Mouse (Mus musculus) E14TG2a.4 (cell line): ENCODE data around the gene Ap3d1.

Experiments
- H3K27me3 ChIP-seq: 2 replicates; pipeline ENCODE4 v1.6.1; 2014; ENCODE audit warnings: low read length, control low read depth; ENCODE audit not compliant: insufficient read depth
- H3K36me3 ChIP-seq: 2 replicates; pipeline ENCODE4 v1.6.1; 2014; ENCODE audit warnings: low read length, control low read depth; ENCODE audit not compliant: insufficient read depth
- H3K4me1 ChIP-seq: replicated peaks from 2 replicates; pipeline ENCODE4 v1.6.1; 2014; ENCODE audit warnings: low read depth, low read length, control low read depth
- H3K4me3 ChIP-seq: replicated peaks from 2 replicates; pipeline ENCODE4 v1.5.1; 2014; ENCODE audit warnings: mild to moderate bottlenecking, low read length
- H3K9me3 ChIP-seq: 2 replicates; pipeline ENCODE4 v1.6.1; 2014; ENCODE audit warnings: low read length, control low read depth
- CTCF ChIP-seq: conservative IDR thresholded peaks from 2 replicates; pipeline ENCODE4 v1.5.1; 2014; ENCODE audit warnings: low read length
- NANOG ChIP-seq: IDR thresholded peaks from 2 replicates; pipeline ENCODE4 v1.6.1; 2014; ENCODE audit warnings: borderline replicate concordance, low read length, mixed read lengths
- POU5F1 ChIP-seq: IDR thresholded peaks from 2 replicates; pipeline ENCODE4 v1.6.1; 2014; ENCODE audit warnings: low read length, borderline replicate concordance

Gene Ap3d1

GRCm38 (mm10) chr10:80677942-80678436, 64.1 kb downstream of the Ap3d1 start, which contains the start of gene Mknk2:
Mknk2 (minus strand) TSS chr10:80678112.
- H3K36me3 ChIP-seq, result peaks cover 23% of the 10 kb centered on the region

GRCm38 (mm10) chr10:80677128-80677875, 64.8 kb downstream of the Ap3d1 start:
- TF ChIP-seq CTCF, result no peak
- no peak for TF ChIP-seq POU5F1
- TF ChIP-seq NANOG, result no peak

More at GRCm38 (mm10) chr10:80677942-80678436, 64.1 kb downstream of the Ap3d1 start, which contains the start of gene Mknk2:
- H3K27me3 ChIP-seq, result no peaks in the 10 kb centered on the region
- TF ChIP-seq CTCF (no peak), NANOG (no peak), POU5F1 (no peak)
- H3K4me1 ChIP-seq, result peaks cover 64% of the 10 kb centered on the region
- peak within 1 kb of the TSS; percentile 85 for H3K4me3 ChIP-seq
- H3K9me3 ChIP-seq, result no peaks in the 10 kb centered on the region

GRCm38 (mm10) chr10:80676198-80676928, 65.7 kb downstream of the Ap3d1 start:
- no peak for TF ChIP-seq CTCF
- TF ChIP-seq POU5F1, result no peak
- TF ChIP-seq NANOG, result no peak
- Histone ChIP-seq H3K27me3 (no peaks in the 10 kb centered on the region), H3K36me3 (peaks cover 37% of the 10 kb centered on the region), H3K4me3 (peak overlapping the region; percentile 87), H3K9me3 (no peaks in the 10 kb centered on the region), H3K4me1 (peaks cover 74% of the 10 kb centered on the region)

More at GRCm38 (mm10) chr10:80677128-80677875, 64.8 kb downstream of the Ap3d1 start:
- Histone ChIP-seq H3K36me3 (peaks cover 28% of the 10 kb centered on the region), H3K27me3 (no peaks in the 10 kb centered on the region), H3K4me3 (peak overlapping the region; percentile 85), H3K4me1 (peaks cover 70% of the 10 kb centered on the region), H3K9me3 (no peaks in the 10 kb centered on the region)

GRCm38 (mm10) chr10:80675405-80676197, 66.5 kb downstream of the Ap3d1 start:
- Histone ChIP-seq H3K4me1 (peaks cover 74% of the 10 kb centered on the region), H3K27me3 (no peaks in the 10 kb centered on the region), H3K9me3 (no peaks in the 10 kb centered on the region), H3K36me3 (peaks cover 45% of the 10 kb centered on the region), H3K4me3 (peak overlapping the region; percentile 87)
- TF ChIP-seq POU5F1, result no peak
- no peak for TF ChIP-seq CTCF
- no peak for TF ChIP-seq NANOG

GRCm38 (mm10) chr10:80674851-80675404, 67.1 kb downstream of the Ap3d1 start:
- TF ChIP-seq POU5F1 (no peak), CTCF (no peak), NANOG (no peak)
- peaks cover 52% of the 10 kb centered on the region for H3K36me3 ChIP-seq
- H3K4me3 ChIP-seq, result peak overlapping the region; percentile 87
- H3K4me1 ChIP-seq, result peaks cover 69% of the 10 kb centered on the region
- H3K9me3 ChIP-seq, result no peaks in the 10 kb centered on the region
- no peaks in the 10 kb centered on the region for H3K27me3 ChIP-seq

GRCm38 (mm10) chr10:80674161-80674711, 67.8 kb downstream of the Ap3d1 start:
- Histone ChIP-seq H3K9me3 (no peaks in the 10 kb centered on the region), H3K4me3 (peak overlapping the region; percentile 87; the same call in 1 of the 2 replicates), H3K36me3 (peaks cover 58% of the 10 kb centered on the region), H3K4me1 (peaks cover 69% of the 10 kb centered on the region), H3K27me3 (no peaks in the 10 kb centered on the region)
- no peak for TF ChIP-seq POU5F1
- TF ChIP-seq CTCF, result no peak
- no peak for TF ChIP-seq NANOG

- Histone ChIP-seq H3K4me3 (no peak overlapping the region), H3K4me1 (peaks cover 69% of the 10 kb centered on the region), H3K9me3 (no peaks in the 10 kb centered on the region), H3K27me3 (no peaks in the 10 kb centered on the region), H3K36me3 (peaks cover 64% of the 10 kb centered on the region)
- no peak for TF ChIP-seq NANOG
- no peak for TF ChIP-seq CTCF
- no peak for TF ChIP-seq POU5F1
These were observed 68.4 kb downstream of the Ap3d1 start for GRCm38 (mm10) chr10:80673690-80674089.
